Mouse (Mus musculus) erythroblast, embryonic 14.5 days (primary cell): ENCODE data around the gene Cd164l2. TPM values are rescaled to one million over a fixed set of nuclear protein-coding genes. Genes with fewer than 3 reads are reported as not detected.

Experiments
- H3K27me3 ChIP-seq: 2 replicates; pipeline ENCODE4 v1.6.1; 2012; ENCODE audit warnings: inconsistent platforms; ENCODE audit not compliant: control insufficient read depth
- H3K36me3 ChIP-seq: 2 replicates; pipeline ENCODE4 v1.6.1; 2012; ENCODE audit warnings: mild to moderate bottlenecking, inconsistent platforms; ENCODE audit not compliant: control insufficient read depth
- H3K4me1 ChIP-seq: 2 replicates; pipeline ENCODE4 v1.6.1; 2012; ENCODE audit warnings: inconsistent platforms; ENCODE audit not compliant: control insufficient read depth
- H3K4me3 ChIP-seq: replicated peaks from 2 replicates; pipeline ENCODE3; 2012; ENCODE audit warnings: moderate library complexity, mild to moderate bottlenecking, inconsistent platforms
- H3K9me3 ChIP-seq: 2 replicates; pipeline ENCODE4 v1.6.1; 2012; ENCODE audit warnings: low read length, inconsistent platforms, mixed read lengths; ENCODE audit not compliant: control insufficient read depth
- GATA1 ChIP-seq: IDR thresholded peaks from 2 replicates; pipeline ENCODE4 v1.6.1; 2012; ENCODE audit warnings: low read length, inconsistent platforms, mixed read lengths
- TAL1 ChIP-seq: IDR thresholded peaks from 3 replicates; pipeline ENCODE4 v1.6.1; 2012; ENCODE audit warnings: low read length, inconsistent platforms, mixed read lengths
- polyA plus RNA-seq: library from polyadenylated mRNA; stranded (reverse); fragments of >175 nt; gene quantifications from 2 replicates; pipeline ENCODE4 v1.2.3, GENCODE M21; 2012

Gene Cd164l2
- not detected in 2 replicates for polyA plus RNA-seq

DNA sequence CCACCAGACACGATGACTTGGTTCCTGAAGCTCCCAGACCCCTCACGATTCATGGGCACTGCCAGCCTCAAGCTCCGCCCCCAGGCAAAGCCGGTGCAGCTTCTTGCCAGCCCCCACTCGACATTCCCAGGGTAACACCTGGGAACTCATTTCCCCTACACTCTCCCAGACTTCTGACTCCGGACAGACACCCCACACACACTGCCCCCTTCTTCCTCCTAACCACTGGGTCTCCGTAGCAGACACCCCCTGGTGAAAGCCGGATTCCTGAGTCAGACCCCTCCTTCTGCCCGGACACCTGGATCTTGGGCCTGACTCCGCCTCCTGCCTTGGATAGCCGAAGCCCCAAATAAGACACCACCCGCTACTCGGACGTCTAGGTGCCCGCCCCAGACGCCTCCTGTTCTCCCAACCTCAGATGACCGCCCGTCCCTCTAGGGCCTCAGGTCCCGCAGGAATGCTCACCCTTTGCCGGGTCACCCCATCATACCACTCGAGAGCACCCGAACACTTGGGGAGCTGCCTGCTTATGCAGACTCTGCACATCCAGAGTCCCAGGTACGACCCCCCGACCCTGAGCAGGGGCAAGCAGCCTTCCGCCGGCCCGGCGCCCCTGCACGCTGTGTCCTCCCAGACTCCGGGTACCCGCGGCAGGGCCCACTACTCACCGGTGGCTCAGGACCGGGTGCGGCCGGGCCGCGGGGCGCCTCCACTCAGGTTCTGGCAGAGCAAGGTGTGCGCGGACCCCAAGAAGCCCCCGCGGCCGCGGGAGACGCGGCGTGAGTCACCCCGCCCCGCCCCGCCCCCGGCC is at the start of gene Cd164l2, which contains the start of gene Gpr3:
Cd164l2 (plus strand) TSS at position 381 of the 811 bp plus-strand sequence.
Gpr3 (minus strand) TSS at position 786 of the 811 bp plus-strand sequence.
- TF ChIP-seq TAL1: no peak
- Histone ChIP-seq H3K27me3 (peaks cover 65% of the 10 kb centered on the region), H3K36me3 (no peaks in the 10 kb centered on the region), H3K4me3 (peak within 1 kb of the TSS; percentile 55), H3K9me3 (peaks cover 2% of the 10 kb centered on the region; the same call in 1 of the 2 replicates), H3K4me1 (peaks cover 17% of the 10 kb centered on the region)

DNA sequence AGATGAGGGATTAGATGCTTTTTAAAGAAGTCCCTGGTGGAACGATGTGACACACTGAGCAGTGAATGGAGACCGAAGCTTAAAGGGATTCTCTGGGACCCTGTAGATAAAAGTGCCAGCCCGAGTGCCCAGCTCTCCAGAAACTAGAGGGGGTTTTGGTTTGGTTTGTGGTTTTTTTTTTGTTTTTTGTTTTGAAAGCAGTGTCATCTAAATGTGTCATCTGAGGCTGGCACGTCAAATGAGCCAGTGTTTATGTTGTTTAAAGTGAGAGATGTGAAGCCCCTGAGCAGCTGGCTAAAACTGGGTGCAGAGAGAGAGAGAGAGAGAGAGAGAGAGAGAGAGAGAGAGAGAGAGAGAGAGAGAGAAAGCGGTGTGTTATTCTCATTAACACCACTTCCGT is 49.7 kb upstream of the Cd164l2 start:
- H3K27me3 ChIP-seq: no peaks in the 10 kb centered on the region
- H3K9me3 ChIP-seq: no peaks in the 10 kb centered on the region
- peaks cover 31% of the 10 kb centered on the region for H3K36me3 ChIP-seq
- H3K4me1 ChIP-seq: no peaks in the 10 kb centered on the region
- no peak for TF ChIP-seq TAL1
- TF ChIP-seq GATA1: no peak
- H3K4me3 ChIP-seq: no peak overlapping the region

DNA sequence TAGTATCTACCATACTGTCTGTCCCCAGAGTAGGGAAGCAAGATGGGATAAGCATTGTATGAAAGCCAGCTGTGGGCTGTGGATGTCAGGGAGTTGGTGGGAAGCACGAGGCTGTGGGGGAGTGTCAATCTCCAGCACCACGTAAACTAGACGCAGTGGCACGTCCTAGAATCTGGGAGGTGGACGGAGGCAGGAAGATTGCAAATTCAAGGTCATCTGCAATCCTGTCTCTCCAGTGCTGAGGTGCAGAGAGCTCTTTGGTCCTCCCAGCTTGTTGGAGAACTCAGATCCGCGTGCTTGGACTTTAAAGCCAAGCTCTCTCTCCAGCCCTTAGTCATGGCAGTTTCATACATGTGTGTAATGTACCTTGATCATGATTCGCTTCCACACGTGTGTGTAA is 45.2 kb upstream of the Cd164l2 start:
- TF ChIP-seq GATA1 (no peak), TAL1 (no peak)
- Histone ChIP-seq H3K4me3 (no peak overlapping the region), H3K27me3 (no peaks in the 10 kb centered on the region), H3K9me3 (no peaks in the 10 kb centered on the region), H3K36me3 (peaks cover 23% of the 10 kb centered on the region), H3K4me1 (peaks cover 7% of the 10 kb centered on the region)

DNA sequence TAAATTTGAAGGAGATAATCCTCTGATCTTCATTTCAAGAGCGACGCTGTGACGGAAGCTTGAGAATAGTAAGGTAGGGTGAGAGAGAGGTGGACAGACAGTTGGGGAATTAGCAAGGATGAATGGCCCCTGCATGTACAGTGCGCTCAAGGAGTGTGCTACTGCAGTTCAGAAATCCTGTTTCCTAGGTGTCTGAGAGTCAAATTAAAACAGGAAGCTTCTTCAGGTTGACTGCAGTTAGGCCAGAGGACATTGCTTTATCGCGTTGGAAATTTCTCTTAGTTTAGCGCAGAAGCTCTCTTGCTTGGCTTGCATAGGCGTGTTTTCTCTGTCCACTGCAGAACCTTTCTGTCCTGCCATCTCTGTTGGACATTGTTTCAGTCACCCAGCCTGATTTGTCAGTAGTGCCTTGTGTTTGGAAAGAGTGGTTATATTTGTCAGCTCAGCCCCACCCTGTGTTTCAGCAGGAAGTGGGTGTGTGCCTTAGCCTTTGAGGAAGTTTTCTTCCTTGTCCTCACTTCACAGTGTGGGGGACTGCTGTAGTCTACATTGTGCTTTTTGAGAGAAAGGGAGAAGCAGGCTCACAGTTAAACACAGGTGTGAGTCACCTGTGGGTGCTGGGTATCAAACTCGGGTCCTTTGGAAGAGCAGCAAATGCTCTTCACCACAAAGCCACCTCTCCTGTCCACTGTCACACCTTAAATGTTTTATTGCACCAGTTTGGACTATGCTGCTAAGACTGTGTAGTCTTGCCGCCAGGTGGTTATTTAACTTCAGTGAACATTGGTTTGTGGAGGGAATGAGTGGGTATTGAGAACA is 42.5 kb upstream of the Cd164l2 start:
- peaks cover 15% of the 10 kb centered on the region for H3K36me3 ChIP-seq
- no peaks in the 10 kb centered on the region for H3K27me3 ChIP-seq
- H3K4me1 ChIP-seq: peaks cover 11% of the 10 kb centered on the region
- no peak for TF ChIP-seq TAL1
- TF ChIP-seq GATA1: no peak
- H3K4me3 ChIP-seq: no peak overlapping the region
- no peaks in the 10 kb centered on the region for H3K9me3 ChIP-seq

DNA sequence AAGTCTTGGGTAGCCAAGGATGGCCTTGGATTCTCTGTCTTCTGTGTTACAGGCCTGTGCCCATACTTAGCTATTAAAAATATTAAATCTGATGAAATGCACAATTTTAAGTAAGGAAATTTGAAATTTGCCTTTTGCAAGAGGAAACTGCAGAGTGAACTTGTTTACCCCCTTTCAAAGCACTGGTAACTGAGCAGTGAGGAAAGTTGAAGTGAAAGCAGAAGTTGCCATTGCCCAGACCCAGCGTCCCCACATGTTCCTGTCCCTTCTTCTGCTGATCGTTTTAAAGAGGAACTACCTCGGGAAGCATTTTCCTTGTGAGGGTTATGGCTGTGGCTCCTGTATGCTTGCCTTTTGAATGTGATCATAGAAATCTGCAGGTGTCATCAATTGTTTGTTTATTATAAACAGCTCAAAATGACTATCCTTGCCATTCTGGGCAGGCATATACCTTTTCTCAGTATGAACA is 41.8 kb upstream of the Cd164l2 start:
- no peaks in the 10 kb centered on the region for H3K9me3 ChIP-seq
- TF ChIP-seq TAL1 (no peak), GATA1 (no peak)
- no peaks in the 10 kb centered on the region for H3K27me3 ChIP-seq
- no peak overlapping the region for H3K4me3 ChIP-seq
- peaks cover 11% of the 10 kb centered on the region for H3K36me3 ChIP-seq
- peaks cover 12% of the 10 kb centered on the region for H3K4me1 ChIP-seq

DNA sequence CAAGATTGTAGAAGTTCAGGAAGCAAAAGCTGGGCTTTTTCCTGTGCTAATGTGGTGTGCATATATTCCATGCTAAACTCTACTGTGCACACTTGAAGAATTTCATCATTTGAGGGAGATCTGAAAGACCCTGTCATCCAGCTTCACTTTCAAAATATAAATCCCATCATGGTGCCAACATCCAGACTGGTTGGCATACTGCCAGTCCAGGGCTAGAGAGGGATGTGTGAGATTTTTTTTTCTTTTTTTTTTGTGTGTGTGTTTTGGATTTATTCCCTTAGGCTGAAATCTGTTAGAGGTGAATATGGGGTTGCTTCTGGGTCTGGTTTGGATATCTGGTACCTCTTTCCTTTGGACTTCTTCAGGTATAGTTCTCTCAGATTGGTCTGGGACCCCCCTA is 41.3 kb upstream of the Cd164l2 start:
- Histone ChIP-seq H3K9me3 (no peaks in the 10 kb centered on the region), H3K27me3 (no peaks in the 10 kb centered on the region), H3K4me3 (no peak overlapping the region), H3K36me3 (peaks cover 12% of the 10 kb centered on the region), H3K4me1 (peaks cover 18% of the 10 kb centered on the region)
- TF ChIP-seq TAL1 (no peak), GATA1 (no peak)

DNA sequence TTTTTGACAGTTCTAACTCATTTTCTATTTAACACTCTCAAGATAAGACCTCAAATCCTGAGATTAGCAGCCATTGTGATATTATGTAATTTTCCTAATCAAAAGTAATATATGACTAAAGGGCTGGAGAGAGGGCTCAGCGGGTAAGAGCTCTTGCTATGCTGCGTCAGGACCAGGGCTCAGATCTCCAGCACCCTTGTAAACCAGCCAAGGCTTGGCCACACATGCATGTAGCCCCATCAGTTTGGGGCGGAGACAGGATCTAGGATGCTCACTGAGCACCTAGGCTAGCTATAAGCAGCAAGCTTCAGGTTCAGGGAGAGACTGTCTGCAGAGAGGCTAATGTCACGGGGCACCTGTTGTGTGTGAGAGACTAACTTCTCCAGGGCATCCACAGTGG is 39.5 kb upstream of the Cd164l2 start:
- H3K9me3 ChIP-seq: no peaks in the 10 kb centered on the region
- no peak for TF ChIP-seq TAL1
- TF ChIP-seq GATA1: no peak
- peaks cover 23% of the 10 kb centered on the region for H3K4me1 ChIP-seq
- peaks cover 24% of the 10 kb centered on the region for H3K36me3 ChIP-seq
- H3K4me3 ChIP-seq: no peak overlapping the region
- H3K27me3 ChIP-seq: no peaks in the 10 kb centered on the region

DNA sequence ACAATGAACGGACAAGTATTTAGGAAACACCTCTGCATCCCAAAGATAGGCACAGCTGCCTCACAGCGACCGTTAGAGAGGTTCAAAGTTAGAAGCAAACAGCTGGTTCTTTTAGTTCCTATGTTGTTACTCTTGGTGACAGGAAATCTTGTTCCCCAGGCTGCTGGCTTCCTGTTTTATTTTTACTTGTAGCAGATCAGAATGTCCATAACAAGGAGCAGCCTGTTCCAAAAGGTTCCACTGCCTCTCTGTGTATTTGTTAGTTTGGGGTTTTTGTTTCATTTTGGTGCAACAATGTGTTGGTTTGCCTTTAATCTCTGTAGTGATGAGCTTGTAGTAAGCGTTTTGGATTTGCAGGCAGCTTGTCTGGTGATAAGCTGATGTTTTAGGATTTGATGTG is 37.6 kb upstream of the Cd164l2 start:
- H3K4me3 ChIP-seq: no peak overlapping the region
- TF ChIP-seq TAL1 (no peak), GATA1 (no peak)
- H3K36me3 ChIP-seq: peaks cover 39% of the 10 kb centered on the region
- peaks cover 36% of the 10 kb centered on the region for H3K4me1 ChIP-seq
- H3K27me3 ChIP-seq: no peaks in the 10 kb centered on the region
- no peaks in the 10 kb centered on the region for H3K9me3 ChIP-seq

DNA sequence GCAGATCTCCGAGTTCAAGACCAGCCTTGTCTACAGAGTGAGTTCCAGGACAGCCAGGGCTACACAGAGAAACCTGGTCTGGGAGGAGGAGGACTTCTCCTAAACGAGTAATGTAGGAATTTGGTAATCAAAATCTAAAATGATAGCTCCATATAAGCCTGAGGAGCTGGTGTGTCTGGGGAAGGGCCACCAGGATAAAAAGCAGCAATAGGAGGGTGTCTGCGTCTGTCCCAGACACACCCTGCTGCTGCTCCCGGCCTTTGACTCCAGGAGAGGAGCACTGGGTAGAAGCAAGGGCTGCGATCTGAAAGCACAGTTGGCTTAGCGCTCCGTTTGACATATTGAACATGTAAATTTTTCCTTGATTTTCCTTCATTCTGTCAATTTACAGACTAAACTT is 36.7 kb upstream of the Cd164l2 start:
- no peaks in the 10 kb centered on the region for H3K9me3 ChIP-seq
- H3K27me3 ChIP-seq: no peaks in the 10 kb centered on the region
- TF ChIP-seq GATA1 (no peak), TAL1 (no peak)
- H3K4me1 ChIP-seq: peaks cover 35% of the 10 kb centered on the region
- no peak overlapping the region for H3K4me3 ChIP-seq
- H3K36me3 ChIP-seq: peaks cover 46% of the 10 kb centered on the region
